Mouse (Mus musculus) CH12.LX (cell line): ENCODE data around the gene Elane.

ENCODE experiments used
- E2F4 ChIP-seq: IDR thresholded peaks from 2 replicates; pipeline ENCODE4 v1.6.1; 2011; ENCODE audit warnings: low read depth, low read length, improper control_type of control experiment; ENCODE audit not compliant: insufficient replicate concordance
- ZNF384 ChIP-seq: IDR thresholded peaks from 2 replicates; pipeline ENCODE4 v1.6.1; 2012; ENCODE audit warnings: low read depth, low read length, improper control_type of control experiment, inconsistent platforms

GRCm38 (mm10) chr10:79879527-79879926 is 6.5 kb upstream of the Elane start:
- TF ChIP-seq ZNF384 (no peak), E2F4 (no peak)
